In genomic region chr2:71523431-71523830, GRCm38 (mm10) we compare ENCODE assay signal across 23 mouse cellular contexts. TPM values are rescaled to one million over a fixed set of nuclear protein-coding genes. Genes with fewer than 3 reads are reported as not detected.
DNase-seq lines count a peak whose midpoint lies in the region; ATAC-seq lines count a peak whose summit lies in the region.
"Had no signal": no experiment of that assay in that cellular context is flagged by ENCODE, and none has a peak within 500 bp of the region (broad histone marks: within the 10 kb centered on the region; RNA-seq: fewer than 3 reads in every experiment).

No protein-coding gene starts in this region.

- H3K4me1 ChIP-seq in forebrain, embryonic 12.5 days, result peaks cover 11% of the 10 kb centered on the region
- peaks cover 7% of the 10 kb centered on the region; the same call in 1 of the 2 replicates for H3K4me1 ChIP-seq in forebrain, embryonic 11.5 days (replicated peaks; ENCODE audit: control insufficient read depth, insufficient read depth, low read length)
- peaks cover 4% of the 10 kb centered on the region; the same call in 1 of the 2 replicates for H3K4me1 ChIP-seq in liver, embryonic 11.5 days (replicated peaks; ENCODE audit: control insufficient read depth, insufficient read depth, low read length)
- peaks cover 67% of the 10 kb centered on the region for H3K4me1 ChIP-seq in embryonic facial prominence, embryonic 10.5 days
- H3K4me1 ChIP-seq: midbrain, embryonic 12.5 days had no signal

- no peak overlapping the region for H3K27ac ChIP-seq in forebrain, embryonic 12.5 days
- H3K27ac ChIP-seq in forebrain, embryonic 11.5 days (ENCODE audit: low read depth, low read length), result no peak overlapping the region
- H3K27ac ChIP-seq in liver, embryonic 11.5 days (ENCODE audit: low read depth, low read length), result no peak overlapping the region
- H3K27ac ChIP-seq in embryonic facial prominence, embryonic 10.5 days (replicated peaks), result 0 out of 2 replicates have a peak overlapping the region, but pooled peaks have one; percentile 21
- H3K27ac ChIP-seq: heart, embryonic 13.5 days; hindbrain, postnatal 0 days; limb, embryonic 15.5 days; midbrain, embryonic 12.5 days had no signal

- H3K9ac ChIP-seq in forebrain, embryonic 12.5 days, result no peak overlapping the region
- H3K9ac ChIP-seq in forebrain, embryonic 11.5 days (ENCODE audit: low read length), result no peak overlapping the region
- no peak overlapping the region for H3K9ac ChIP-seq in liver, embryonic 11.5 days (ENCODE audit: low read depth, low read length)
- H3K9ac ChIP-seq: heart, embryonic 13.5 days; limb, embryonic 15.5 days; midbrain, embryonic 12.5 days had no signal

- no peak for ATAC-seq in forebrain, embryonic 12.5 days (ENCODE audit: low FRiP score)
- no peak for ATAC-seq in forebrain, embryonic 11.5 days (replicated peaks; ENCODE audit: low FRiP score)
- ATAC-seq in liver, embryonic 11.5 days (replicated peaks; ENCODE audit: low FRiP score), result 0 out of 2 replicates have a peak, but pooled peaks have one; percentile 23
- ATAC-seq: hindbrain, postnatal 0 days had no signal

- 47% methylated on average over 4 of the region's 4 CpGs for WGBS in forebrain, embryonic 12.5 days
- WGBS in forebrain, embryonic 11.5 days, result 46% methylated on average over 4 of the region's 4 CpGs
- WGBS in liver, embryonic 11.5 days, result 35% methylated on average over 4 of the region's 4 CpGs
- WGBS in embryonic facial prominence, embryonic 10.5 days, result 50% methylated on average over 4 of the region's 4 CpGs

- H3K36me3 ChIP-seq in forebrain, embryonic 12.5 days (replicated peaks), result no peaks in the 10 kb centered on the region
- H3K36me3 ChIP-seq in forebrain, embryonic 11.5 days (ENCODE audit: control insufficient read depth, insufficient read depth, low read length), result no peaks in the 10 kb centered on the region
- no peaks in the 10 kb centered on the region for H3K36me3 ChIP-seq in liver, embryonic 11.5 days (ENCODE audit: control insufficient read depth, insufficient read depth, low read length)
- no peaks in the 10 kb centered on the region for H3K36me3 ChIP-seq in embryonic facial prominence, embryonic 10.5 days (replicated peaks)
- H3K36me3 ChIP-seq: heart, embryonic 13.5 days; limb, embryonic 15.5 days; midbrain, embryonic 12.5 days had no signal

- peaks cover 75% of the 10 kb centered on the region for H3K27me3 ChIP-seq in forebrain, embryonic 12.5 days
- peaks cover 73% of the 10 kb centered on the region for H3K27me3 ChIP-seq in forebrain, embryonic 11.5 days (ENCODE audit: control insufficient read depth, insufficient read depth, low read length)
- H3K27me3 ChIP-seq in liver, embryonic 11.5 days (replicated peaks; ENCODE audit: control insufficient read depth, insufficient read depth, low read length), result peaks cover 58% of the 10 kb centered on the region
- peaks cover 93% of the 10 kb centered on the region for H3K27me3 ChIP-seq in embryonic facial prominence, embryonic 10.5 days (replicated peaks; ENCODE audit: low read depth, poor library complexity, severe bottlenecking)

- H3K9me3 ChIP-seq in forebrain, embryonic 12.5 days, result no peaks in the 10 kb centered on the region
- H3K9me3 ChIP-seq in forebrain, embryonic 11.5 days (ENCODE audit: control insufficient read depth, low read length), result no peaks in the 10 kb centered on the region
- no peaks in the 10 kb centered on the region for H3K9me3 ChIP-seq in liver, embryonic 11.5 days (ENCODE audit: control insufficient read depth, low read length)
- no peaks in the 10 kb centered on the region for H3K9me3 ChIP-seq in embryonic facial prominence, embryonic 10.5 days
- H3K9me3 ChIP-seq: heart, embryonic 13.5 days; limb, embryonic 15.5 days; midbrain, embryonic 12.5 days had no signal

- no peak for DNase-seq in forebrain, embryonic 11.5 days (ENCODE audit: low spot score)
- DNase-seq in liver, embryonic 11.5 days (ENCODE audit: low spot score), result no peak
- DNase-seq in liver, result no peak
- DNase-seq in embryonic facial prominence, embryonic 10.5 days (ENCODE audit: low spot score), result no peak
- DNase-seq in induced T-regulatory cell, adult 2 months (ENCODE audit: low read depth), result peak; percentile 6
- no peak for DNase-seq in urinary bladder, postnatal 25 days (ENCODE audit: low spot score)
- no peak for DNase-seq in cerebellum, adult 11 months
- DNase-seq: adrenal gland, postnatal 25 days; cerebellum, adult 9-11 months; gastrocnemius, postnatal 25 days; heart, adult 18-20 months; kidney, adult 18-20 months; kidney, postnatal 4 days; left cerebral cortex, postnatal 4 days; lung, adult 18-20 months; lung, postnatal 10 days; right cerebral cortex, postnatal 14 days had no signal

- H3K4me2 ChIP-seq in forebrain, embryonic 12.5 days, result peak overlapping the region; percentile 25
- no peak overlapping the region for H3K4me2 ChIP-seq in forebrain, embryonic 11.5 days (ENCODE audit: low read depth, low read length, severe bottlenecking)
- no peak overlapping the region for H3K4me2 ChIP-seq in liver, embryonic 11.5 days
- H3K4me2 ChIP-seq: heart, embryonic 13.5 days; limb, embryonic 15.5 days; midbrain, embryonic 12.5 days had no signal

- H3K4me3 ChIP-seq in forebrain, embryonic 12.5 days (replicated peaks), result no peak overlapping the region
- H3K4me3 ChIP-seq in forebrain, embryonic 11.5 days (ENCODE audit: low read depth, low read length), result no peak overlapping the region
- no peak overlapping the region for H3K4me3 ChIP-seq in liver, embryonic 11.5 days (ENCODE audit: low read depth, low read length)
- no peak overlapping the region for H3K4me3 ChIP-seq in embryonic facial prominence, embryonic 10.5 days
- H3K4me3 ChIP-seq: heart, embryonic 13.5 days; limb, embryonic 15.5 days; midbrain, embryonic 12.5 days had no signal

RNA-seq across cellular contexts. Expression of gene Dlx1, which starts 4.5 kb away (rescaled TPM):
- polyA plus RNA-seq in forebrain, embryonic 12.5 days (2016; fragmentation: Nextera tagmentation; extraction: Ambion mirVana), result 207 and 300 TPM in 2 replicates
- polyA plus RNA-seq in forebrain, embryonic 11.5 days (2014; fragmentation: Nextera tagmentation; extraction: Ambion mirVana), result 118 and 133 TPM in 2 replicates
- polyA plus RNA-seq in liver, embryonic 11.5 days (2014; fragmentation: Nextera tagmentation; extraction: Ambion mirVana), result 1.1 and 2.2 TPM in 2 replicates
- polyA plus RNA-seq in embryonic facial prominence, embryonic 10.5 days (2016; fragmentation: Nextera tagmentation; extraction: Ambion mirVana), result 46.1 and 69.6 TPM in 2 replicates
- polyA plus RNA-seq: hindbrain, postnatal 0 days; kidney, embryonic 16.5 days had no signal

RNA-seq across cellular contexts. Expression of gene Dlx2, which starts 23.1 kb away (rescaled TPM):
- polyA plus RNA-seq in forebrain, embryonic 12.5 days (2016; fragmentation: Nextera tagmentation; extraction: Ambion mirVana), result 85.9 and 133 TPM in 2 replicates
- 66.7 and 67.8 TPM in 2 replicates for polyA plus RNA-seq in forebrain, embryonic 11.5 days (2014; fragmentation: Nextera tagmentation; extraction: Ambion mirVana)
- 0.19 and 0.65 TPM in 2 replicates for polyA plus RNA-seq in liver, embryonic 11.5 days (2014; fragmentation: Nextera tagmentation; extraction: Ambion mirVana)
- 33.3 and 38.4 TPM in 2 replicates for polyA plus RNA-seq in embryonic facial prominence, embryonic 10.5 days (2016; fragmentation: Nextera tagmentation; extraction: Ambion mirVana)
- polyA plus RNA-seq: kidney, embryonic 16.5 days had no signal

Comparison
In these comparisons a context has a peak if more than half of its experiments do, and no peak if none do; other contexts are left out.
1. RNA of gene Dlx1, which starts 4.5 kb away (polyA plus RNA-seq): 207 to 300 TPM in forebrain, embryonic 12.5 days, 118 to 133 TPM in forebrain, embryonic 11.5 days and 46.1 to 69.6 TPM in embryonic facial prominence, embryonic 10.5 days; 1.1 to 2.2 TPM in liver, embryonic 11.5 days; every median in the first group is over 10 times any median in the second.
2. RNA of gene Dlx2, which starts 23.1 kb away (polyA plus RNA-seq): 85.9 to 133 TPM in forebrain, embryonic 12.5 days, 66.7 to 67.8 TPM in forebrain, embryonic 11.5 days and 33.3 to 38.4 TPM in embryonic facial prominence, embryonic 10.5 days; 0.19 to 0.65 TPM in liver, embryonic 11.5 days; every median in the first group is over 10 times any median in the second.